Mouse (Mus musculus) kidney, adult 11 months (tissue): ENCODE data around the gene Slc1a2.

Source experiments
- DNase-seq: peaks from one replicate; pipeline ENCODE4 v3.0.0; 2022

The Slc1a2 gene

DNA sequence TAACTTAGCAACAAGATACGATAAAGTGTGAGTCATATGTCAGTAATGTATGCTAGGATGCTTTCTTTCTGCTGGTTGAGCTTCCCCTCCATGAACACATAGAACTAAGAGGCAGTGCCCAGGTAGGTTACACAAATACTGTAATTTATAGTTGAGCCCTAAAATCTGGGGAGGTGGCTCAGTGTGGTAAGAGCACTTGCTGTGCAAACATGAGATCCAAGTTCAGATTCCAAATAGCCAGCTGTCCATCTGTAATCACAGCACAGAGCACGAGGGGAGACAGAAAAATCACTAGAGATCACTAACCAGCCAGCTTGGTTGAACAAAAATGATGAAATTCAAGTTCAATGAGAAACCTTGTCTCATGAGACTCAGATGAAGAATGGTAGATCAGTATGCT is 63.4 kb downstream of the Slc1a2 start:
- DNase-seq, result no peak

DNA sequence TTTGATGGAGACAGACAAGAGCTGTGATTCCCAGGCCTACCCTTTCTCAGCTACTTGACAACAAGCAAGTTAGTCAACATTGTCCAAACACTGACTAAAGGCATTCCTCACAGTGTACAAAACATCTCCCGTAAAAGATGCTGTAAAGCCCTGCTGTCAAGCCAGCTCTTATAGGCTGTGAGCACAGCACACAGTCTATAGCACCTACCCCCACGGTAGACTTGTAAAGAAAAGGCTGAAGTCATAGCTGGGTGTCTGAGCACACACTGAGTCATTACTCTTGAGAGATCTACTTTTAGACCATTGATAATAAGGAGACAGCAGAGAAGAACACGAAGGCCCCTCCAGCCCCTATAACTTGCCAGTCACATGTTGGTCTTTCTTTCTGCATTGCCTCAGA is 66.6 kb downstream of the Slc1a2 start:
- DNase-seq, result no peak

DNA sequence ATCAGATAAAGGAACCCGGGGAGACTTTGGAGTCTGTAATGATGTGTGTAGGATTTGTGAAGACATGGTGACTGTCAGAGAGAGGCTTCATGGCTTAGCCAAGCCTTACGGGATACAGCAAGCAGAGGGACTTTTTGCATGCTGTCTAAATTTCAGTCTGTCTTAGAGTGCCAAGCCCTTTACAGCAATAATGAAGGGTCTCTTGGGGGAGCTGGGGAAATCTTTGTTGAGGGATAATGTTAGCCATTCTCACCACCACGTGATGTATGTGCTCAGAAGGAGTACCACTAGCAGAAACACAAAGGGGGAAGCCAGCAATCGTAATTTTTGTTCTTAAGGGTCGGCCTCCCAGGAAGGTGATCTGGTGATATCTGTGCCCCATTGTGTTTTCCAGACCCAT is 71.9 kb downstream of the Slc1a2 start:
- no peak for DNase-seq

DNA sequence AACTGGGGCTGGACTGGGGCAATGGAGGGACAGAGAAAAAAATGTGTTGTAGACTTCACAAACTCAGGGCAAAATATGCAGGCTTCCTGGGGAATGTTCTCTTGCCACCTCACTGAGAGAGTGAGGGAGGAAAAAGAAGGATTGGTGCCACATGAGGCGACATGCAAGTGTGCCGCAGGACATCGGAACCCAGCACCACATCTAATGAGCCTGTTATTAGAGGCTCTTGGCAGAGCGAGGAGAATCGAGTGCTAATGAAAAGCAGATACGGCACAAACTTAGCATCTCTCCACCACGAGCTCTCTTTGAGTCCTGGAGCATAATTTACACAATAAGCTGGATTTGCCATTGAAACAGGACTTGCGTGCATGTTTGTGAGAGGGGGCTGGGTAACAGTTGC is 72.3 kb downstream of the Slc1a2 start:
- DNase-seq, result no peak

DNA sequence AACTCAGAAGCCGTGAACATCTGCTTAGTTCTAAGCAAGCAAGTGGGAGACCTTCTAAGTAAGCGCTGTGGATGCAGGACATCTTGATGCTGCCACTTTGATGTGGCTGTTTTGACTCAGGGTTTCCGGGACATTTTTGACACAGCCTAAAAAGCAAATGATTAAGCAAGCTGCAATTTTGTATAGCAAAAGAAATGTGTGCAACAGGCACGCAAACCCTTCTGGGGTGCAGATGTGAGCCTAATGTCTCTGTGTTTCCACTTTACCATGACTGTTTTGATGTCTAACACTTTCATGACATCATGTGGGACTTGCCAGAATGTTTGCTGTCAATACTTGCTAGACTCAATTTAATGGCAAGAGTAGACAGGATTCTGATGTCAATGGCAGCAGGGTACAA is 74.7 kb downstream of the Slc1a2 start:
- DNase-seq, result no peak

DNA sequence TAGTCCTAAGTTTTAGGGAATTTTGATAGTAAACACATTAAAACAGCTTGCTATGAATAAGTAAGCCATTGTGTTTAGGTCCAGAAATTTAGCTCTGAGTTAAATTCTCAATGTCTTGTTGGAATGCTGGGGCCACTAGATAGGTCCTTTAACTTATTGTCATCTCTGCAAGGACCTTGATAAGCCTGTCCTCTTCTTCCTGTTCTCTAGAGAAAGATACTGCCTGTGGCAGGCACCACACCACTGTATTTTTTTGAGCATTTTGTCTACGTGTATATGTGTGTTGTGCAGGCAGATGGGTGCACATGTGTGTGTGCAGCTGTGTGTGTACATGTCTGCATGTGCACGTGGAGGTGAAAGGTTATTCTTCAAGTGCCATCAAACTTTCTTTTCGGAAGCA is 75.6 kb downstream of the Slc1a2 start:
- no peak for DNase-seq

DNA sequence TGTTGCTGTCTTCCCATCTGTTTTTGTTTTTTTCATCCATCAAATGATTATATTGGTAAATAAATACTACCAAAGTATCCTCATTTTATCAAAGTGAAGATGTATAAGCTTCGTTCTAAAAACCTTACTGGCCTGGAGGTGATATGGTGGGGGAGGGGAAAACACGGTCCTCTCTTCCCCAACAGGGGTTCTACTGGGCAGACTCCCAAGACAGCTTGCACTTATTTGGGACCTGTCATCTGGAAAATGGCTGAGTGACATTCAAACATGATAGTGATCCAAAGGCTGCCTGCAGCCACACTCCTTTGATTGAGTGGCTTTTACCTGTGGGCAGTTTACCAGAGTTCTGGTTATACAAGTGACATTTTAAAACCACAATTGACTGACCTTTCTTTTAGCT is 76.6 kb downstream of the Slc1a2 start:
- DNase-seq, result no peak

DNA sequence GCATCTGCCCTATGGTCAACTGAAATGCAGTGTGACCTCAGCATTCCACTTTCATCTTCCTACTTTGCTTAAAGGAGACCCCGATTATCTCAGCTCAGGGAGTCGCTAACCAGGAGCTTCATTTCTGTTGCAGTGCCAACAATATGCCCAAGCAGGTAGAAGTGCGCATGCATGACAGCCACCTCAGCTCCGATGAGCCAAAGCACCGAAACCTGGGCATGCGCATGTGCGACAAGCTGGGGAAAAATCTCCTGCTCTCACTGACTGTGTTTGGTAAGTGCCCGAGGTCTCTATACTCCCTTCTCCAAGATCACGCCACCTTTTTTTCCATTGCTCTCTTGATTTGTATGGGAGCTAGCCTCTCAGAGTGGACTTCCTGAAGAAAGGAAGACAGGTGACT is 77.4 kb downstream of the Slc1a2 start:
- DNase-seq, result no peak

DNA sequence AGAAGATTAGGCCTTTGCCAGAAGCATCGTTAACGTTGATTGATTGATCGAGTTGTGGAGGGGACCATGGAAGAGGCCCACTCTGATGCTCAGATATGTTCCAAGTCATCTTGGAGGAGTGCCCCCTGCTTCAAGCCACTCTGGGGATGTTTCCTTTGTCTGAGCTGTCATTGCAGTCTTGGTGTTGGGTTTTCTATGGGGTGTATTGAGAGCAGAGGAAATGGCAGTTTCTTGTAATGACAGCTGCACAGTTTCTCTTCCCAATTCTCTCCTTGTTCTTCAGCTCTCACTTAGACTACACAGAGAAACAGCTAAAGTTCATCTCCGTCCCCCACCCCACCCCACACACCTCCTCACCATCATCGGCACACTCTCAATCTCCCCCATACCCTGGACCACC is 78.0 kb downstream of the Slc1a2 start:
- no peak for DNase-seq

DNA sequence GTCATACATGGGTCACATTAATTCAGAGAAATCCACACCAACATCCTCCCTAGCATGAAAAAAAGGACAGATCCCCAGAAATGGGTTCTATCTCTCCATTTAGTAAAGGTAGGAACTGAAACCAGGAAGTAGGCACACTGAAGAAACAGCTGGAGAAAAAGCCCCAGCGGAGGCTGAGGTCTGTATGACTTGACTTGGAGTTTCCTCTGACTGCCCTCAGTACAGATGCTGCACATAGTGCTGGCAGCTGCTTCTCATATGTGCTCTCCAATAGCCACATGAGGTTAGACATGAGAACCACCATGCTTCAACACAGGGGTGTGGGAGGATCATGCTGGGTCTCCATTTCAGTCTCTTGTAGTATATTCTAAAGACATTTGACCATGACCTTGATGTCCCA is 80.4 kb downstream of the Slc1a2 start:
- DNase-seq, result no peak

DNA sequence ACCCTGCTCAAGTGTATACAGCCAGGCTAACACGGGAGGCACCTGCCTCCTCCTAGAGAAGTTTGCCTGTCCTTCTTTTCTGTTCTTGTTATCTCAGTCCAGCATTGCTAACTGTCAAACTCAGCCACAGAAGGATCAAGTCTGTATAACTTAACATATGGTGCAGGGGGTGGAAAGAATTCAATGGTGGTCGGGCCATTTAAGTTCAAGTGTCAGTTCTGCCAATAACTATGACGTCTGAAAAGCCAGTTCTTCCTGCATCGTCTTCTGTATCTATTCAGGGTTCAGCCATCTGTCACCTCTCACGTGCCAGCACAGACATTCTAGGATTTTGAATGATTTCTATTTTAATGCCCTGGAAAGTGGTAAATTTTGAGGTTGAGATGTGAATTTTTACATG is 84.2 kb downstream of the Slc1a2 start:
- DNase-seq, result no peak

DNA sequence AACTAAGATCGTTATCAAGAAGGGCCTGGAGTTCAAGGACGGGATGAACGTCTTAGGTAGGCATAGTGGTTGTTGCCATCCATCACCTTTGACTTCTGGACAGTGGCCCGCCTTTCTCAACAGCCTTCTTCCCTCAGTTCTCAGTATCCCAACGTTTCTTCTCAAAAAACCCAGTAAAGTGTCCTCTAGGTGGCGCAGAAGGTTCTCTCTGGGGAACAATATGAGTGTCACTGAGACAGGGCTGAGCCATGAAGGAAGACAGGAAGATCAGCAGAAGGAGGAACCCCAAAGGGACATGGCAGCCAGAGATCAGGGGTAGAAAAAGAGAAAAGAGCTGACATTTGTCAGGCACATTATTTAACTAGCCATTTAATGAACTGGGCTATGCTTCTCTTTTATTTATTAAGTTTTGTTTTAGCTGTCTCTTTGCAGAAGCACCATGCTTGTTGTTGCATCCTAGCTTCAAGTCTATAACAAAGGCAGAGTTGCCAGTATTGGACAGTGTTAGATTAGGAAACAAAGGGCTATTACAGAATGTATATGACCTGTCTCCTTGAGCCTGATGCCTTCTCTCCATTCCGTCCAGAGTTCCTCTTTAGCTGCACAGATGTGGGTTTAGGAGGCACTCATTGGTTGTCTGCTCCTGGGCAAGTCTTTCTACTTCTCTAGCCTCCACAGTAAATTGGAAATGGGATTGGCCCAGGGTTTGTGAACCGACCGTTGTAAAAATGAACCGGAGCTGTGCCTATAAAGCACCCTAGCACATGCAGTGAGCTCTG is 85.6 kb downstream of the Slc1a2 start:
- peak; percentile 26 for DNase-seq

DNA sequence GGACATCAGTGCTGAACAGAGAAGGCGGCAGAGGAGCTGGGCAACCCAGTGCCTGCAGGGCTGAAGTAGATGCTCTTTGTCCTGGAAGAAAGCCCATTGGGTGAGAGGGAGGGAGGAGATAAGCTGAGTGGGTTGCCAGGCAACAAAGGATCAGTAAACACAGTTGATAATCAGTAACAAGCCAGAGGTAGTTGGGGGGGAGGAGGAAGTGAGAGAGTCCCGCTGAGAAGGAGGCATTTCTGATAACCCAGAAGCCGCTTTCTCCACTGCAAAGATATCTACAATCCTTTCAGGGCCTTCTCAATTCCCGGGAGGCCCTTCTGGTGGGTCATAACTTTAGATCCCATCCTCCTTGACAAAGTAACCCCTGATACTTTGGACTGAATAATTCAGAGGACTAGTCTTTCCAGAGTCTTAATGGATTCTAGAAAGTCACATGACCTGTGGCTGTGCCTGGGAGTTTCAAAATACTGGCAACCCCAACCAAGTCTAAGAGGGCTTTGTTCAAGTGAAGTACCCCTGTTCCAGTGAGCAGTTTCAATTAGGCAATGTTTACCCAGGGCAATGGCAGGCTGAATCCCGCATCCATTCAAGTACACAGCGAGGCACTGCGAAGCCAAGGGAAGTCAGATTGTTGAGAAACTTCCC is 86.9 kb downstream of the Slc1a2 start:
- DNase-seq, result peak; percentile 86

DNA sequence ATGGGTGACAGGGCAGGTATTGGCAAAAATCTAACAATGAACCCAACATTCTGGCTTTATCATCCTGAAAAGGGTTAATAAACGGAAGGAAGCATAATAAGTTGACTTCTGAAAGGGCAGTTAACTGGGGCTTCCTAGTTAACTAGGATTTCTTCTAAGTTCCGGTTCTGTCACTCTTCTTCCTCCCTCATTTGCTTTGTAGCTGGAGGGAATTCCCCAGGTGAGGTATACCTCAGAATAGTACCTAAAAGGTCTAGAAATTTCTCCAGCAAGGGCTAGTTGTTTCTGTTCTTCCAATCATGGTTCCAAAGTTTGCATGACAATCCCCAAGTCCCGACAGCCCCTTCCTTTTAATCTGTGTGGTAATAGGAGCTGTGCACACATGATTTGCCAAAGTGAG is 89.3 kb downstream of the Slc1a2 start:
- no peak for DNase-seq

DNA sequence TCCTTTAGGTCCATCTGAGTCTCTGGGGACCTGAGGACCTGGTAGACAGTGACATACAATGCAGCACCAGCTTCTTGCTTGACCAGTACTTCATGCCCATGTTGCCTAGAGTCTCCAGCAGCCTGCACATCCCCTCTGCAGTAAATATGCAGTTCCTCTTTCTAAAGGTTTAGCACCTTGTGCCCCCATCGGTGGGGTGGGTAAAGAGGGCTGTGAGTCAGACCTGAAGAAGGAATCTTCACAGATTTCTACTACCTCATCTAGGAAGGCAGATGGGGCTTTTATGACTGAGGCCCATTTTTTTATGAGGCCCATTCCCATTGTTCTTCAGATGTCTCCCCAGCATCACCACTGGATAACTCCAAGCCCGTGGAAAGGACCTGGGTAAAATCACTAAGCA is 91.5 kb downstream of the Slc1a2 start:
- no peak for DNase-seq

DNA sequence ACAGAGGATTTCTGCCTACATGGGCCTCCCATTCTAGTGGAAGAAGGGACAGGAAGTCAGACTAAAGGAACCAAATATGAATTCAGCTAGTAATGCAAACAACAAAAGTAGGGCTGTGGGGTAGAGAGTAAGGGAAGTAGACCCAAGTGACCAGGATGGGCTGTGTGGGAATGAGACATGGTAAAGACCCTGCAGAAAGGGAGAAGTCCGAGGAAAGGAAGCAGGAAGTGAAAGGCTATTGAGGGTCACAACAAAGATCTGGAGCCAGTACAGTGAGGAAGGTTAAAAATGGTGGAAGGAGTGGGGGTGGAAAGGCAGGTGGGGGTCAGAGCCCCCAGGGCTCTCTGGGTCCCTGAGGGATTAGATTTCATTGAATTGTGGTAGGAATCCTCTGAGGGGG is 93.4 kb downstream of the Slc1a2 start:
- DNase-seq, result no peak

DNA sequence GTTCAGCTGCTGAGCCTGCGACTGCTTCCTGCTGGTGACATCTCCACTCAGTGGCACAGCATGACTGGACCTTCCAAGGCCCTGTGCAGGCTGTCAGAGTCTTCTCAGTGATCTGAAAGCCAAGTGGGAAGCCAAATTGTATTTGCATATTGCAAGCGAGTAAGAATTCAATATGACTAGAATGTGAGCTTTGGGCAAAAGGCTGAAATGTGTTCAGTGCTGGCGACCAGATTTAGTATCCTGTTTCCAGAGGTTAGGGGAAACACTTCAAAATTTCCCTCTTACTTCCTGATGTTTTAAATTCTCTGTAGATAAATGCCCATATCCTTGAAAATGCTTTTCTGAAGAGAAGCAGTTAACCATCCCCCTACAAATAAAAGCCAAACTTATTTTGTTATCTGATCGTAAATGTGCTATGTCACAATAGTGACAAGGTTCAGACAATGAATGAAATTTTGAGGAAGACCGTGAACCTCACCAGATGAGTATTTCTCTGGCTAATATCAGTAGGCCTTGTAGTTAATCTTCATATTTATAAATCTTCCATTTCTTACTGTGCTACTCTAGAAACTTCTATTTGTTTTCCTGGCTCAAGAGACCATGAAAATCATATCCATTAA is 98.9 kb downstream of the Slc1a2 start:
- DNase-seq, result no peak

DNA sequence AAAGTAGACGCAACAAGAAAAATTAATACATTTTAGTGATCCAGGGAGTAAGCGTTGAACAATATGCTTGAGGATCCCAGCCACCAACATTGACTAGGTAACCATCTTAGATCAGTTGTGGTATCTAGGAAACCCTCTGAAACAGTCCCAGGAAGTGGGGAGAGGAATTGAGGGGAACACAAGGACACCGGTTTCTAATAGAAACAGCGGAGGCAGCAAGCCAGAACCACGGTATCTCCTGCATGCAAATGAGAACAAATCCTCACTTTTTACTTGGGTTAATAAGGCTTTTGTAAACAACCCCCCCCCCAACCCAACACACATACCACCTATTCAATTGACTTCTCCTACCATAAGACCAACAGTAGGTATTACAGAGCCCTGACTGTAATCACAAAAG is 101.0 kb downstream of the Slc1a2 start:
- no peak for DNase-seq

DNA sequence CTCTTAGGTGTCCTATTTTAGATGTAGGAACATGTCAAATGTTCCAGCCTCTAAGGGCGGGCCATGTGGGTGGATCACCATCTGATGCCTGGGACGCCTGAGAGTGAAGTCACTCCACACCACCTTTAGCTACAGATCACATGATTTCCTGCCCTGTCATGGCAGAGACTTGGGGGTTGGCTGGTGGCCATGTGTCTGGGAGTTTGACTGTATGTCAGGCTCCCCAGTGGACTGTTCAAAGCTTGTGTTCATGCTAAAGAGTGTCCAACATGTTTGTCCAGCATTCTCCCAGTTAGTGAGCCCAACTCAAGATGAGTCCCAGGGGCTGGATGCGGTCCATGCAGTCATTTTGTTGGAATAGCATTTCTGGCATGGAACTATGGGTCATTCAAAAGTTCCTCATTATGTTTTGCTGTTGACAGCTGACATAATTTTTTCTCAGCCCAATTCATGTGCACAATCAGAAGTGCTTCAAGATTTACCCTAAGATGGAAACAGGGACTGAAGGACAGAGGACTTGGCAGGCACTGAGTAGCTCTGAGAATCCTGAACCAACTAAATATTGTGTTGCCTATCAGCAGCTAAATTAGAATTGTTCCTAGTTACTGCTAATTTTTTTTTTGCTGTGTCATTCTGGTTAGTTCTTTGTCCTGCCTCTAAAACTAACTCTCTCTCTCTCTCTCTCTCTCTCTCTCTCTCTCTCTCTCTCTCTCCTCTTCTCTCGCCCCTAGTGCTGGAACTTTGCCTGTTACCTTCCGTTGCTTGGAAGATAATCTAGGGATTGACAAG is 102.0 kb downstream of the Slc1a2 start:
- no peak for DNase-seq

DNA sequence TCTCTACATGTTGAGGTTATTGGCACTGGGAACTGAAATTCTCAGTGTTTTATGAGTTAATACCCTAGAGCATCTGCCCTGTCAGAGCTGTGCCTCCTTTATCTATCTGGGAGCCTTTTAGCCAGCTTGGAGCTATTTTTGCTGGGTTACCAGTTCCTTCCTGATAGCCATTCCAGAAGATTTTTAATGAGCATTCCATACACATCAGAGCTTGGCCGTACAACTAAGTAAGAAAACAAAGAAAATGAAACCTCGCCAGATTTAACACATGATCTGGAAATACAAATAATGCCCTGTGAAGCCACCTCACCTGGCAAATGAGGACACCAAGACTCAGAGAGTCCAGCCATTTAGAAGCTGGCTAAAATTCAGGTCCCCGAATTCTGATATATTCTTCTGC is 104.7 kb downstream of the Slc1a2 start:
- DNase-seq, result no peak

DNA sequence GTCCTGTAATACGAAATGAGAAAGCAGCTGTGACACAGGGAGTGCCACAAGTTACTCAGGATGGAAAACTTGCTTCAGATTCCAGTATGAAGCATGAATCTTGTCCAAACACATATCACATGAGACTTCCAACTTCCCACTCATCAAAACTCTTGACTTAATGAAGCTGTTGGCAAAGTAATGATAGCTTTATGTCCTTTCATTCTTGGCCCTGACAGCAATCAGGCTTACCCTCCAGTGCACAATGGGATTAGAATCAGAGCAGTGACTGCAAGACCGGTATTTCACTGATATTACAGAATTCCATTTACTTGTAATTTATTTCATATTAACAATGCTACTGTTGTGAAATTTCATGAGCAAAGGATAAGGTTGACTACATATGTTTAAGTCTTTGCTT is 105.5 kb downstream of the Slc1a2 start:
- DNase-seq, result no peak

DNA sequence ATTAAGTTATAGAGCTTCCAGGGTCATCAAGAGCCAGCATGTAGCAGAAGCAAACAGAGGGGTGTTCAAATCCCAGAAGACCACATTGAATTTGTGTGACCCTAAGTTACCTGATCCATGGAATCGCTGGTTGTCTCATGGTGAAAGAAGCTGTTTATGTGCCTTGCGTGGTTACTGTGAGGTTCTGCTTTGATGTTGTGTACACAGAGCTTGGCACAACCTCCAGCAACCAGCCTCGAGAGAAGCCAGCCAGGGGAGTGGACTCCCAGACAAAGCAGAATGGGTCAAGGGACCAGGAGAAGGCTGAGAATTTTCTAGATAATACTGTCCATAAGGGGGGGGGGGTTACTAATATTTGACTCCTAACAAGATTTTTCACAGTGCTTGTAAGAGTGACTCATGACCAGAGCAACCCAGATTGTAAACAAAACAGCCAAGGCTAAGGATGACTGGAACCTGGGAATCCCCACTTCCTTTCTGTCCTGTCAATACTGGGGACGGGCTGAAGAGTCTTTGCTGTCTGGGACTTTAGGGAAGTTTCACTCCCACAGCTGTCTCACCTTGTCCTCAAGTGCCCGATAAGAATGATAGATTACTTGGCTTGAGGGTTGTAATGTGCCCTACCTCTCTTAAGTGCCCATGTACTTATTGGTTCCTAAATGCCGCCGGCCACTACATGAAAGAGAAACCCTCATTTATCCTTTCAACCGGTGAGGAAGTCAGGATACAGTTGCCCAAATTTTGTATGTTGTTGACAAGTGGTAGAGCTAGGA is 106.3 kb downstream of the Slc1a2 start:
- no peak for DNase-seq

DNA sequence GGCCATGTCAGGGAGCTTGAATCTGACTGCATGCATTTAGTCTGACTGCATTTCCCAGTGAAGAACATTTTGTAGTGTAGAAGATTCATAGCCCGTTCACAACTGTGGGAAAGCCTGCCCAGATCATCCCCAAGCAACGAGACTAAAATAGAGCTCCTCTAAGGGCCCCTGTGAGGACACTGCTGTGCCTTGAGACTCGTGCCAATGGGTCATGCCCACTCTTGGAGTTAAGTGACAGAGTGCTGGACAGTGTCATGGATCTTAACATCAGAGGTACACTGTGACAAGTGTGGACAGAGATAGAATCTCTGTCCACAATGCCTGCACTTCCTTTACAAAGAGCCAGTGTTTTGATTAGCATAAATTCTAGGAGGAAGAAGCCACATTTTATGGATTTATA is 109.8 kb downstream of the Slc1a2 start:
- DNase-seq, result no peak
